Mouse (Mus musculus) ES-E14 (cell line): Measurements from ENCODE around the gene Ddx46.

Source experiments
- MAFK ChIP-seq: IDR thresholded peaks from 2 replicates; pipeline ENCODE4 v1.6.1; 2014; ENCODE audit warnings: mild to moderate bottlenecking, low read depth, low read length, inconsistent platforms; ENCODE audit not compliant: insufficient read depth
- ZC3H11A ChIP-seq: IDR thresholded peaks from 2 replicates; pipeline ENCODE4 v1.6.1; 2012; ENCODE audit warnings: low read depth, mild to moderate bottlenecking, inconsistent platforms, low read length, borderline replicate concordance
- ZNF384 ChIP-seq: IDR thresholded peaks from 2 replicates; pipeline ENCODE4 v1.6.1; 2012; ENCODE audit warnings: low read depth, low read length, inconsistent platforms

GRCm38 (mm10) chr13:55694110-55694509 is 59.3 kb downstream of the Ddx46 start:
- TF ChIP-seq MAFK (no peak), ZC3H11A (no peak), ZNF384 (no peak)
